Mouse (Mus musculus) forebrain, embryonic 13.5 days (tissue): ENCODE data around the gene Hcn3. TPM values are rescaled to one million over a fixed set of nuclear protein-coding genes. Genes with fewer than 3 reads are reported as not detected.

Experiments
- ATAC-seq: fragments of 200-750 bp; cut with Nextera tagmentation; 2 replicates; pipeline ENCODE4 v1.8.0; 2017
- H3K27ac ChIP-seq: fragments of 300-500 bp; sonication (generic); 2 replicates; pipeline ENCODE4 v1.5.1; 2015; ENCODE audit warnings: inconsistent platforms, mild to moderate bottlenecking, moderate library complexity
- H3K27me3 ChIP-seq: fragments of 300-500 bp; sonication (generic); 2 replicates; pipeline ENCODE4 v1.6.1; 2015; ENCODE audit warnings: mild to moderate bottlenecking, inconsistent platforms
- H3K36me3 ChIP-seq: fragments of 300-500 bp; sonication (generic); 2 replicates; pipeline ENCODE4 v1.6.1; 2015; ENCODE audit warnings: mild to moderate bottlenecking, inconsistent platforms; ENCODE audit not compliant: poor library complexity, severe bottlenecking
- H3K4me1 ChIP-seq: fragments of 300-500 bp; sonication (generic); 2 replicates; pipeline ENCODE4 v1.6.1; 2015; ENCODE audit warnings: inconsistent platforms
- H3K4me2 ChIP-seq: fragments of 300-500 bp; sonication (generic); 2 replicates; pipeline ENCODE4 v1.6.1; 2015; ENCODE audit warnings: inconsistent platforms, mild to moderate bottlenecking, moderate library complexity
- H3K4me3 ChIP-seq: fragments of 300-500 bp; sonication (generic); 2 replicates; pipeline ENCODE4 v1.5.1; 2015; ENCODE audit warnings: mild to moderate bottlenecking, inconsistent platforms
- H3K9ac ChIP-seq: fragments of 300-500 bp; sonication (generic); 2 replicates; pipeline ENCODE4 v1.6.1; 2015; ENCODE audit warnings: mild to moderate bottlenecking, inconsistent platforms
- H3K9me3 ChIP-seq: fragments of 300-500 bp; sonication (generic); replicated peaks from 2 replicates; pipeline ENCODE4 v1.6.1; 2016; ENCODE audit warnings: inconsistent platforms
- WGBS: fragments of 180-500 bp; shearing (Covaris S2); methylation state at CpG from one replicate; pipeline ENCODE4 v1.1.7; 2015; 5-methylcytosine and 5-hydroxymethylcytosine counted together
- polyA plus RNA-seq: library from polyadenylated mRNA; unstranded; fragments of >200 nt; fragmentation: Nextera tagmentation; extraction: Ambion mirVana; gene quantifications from 2 replicates; pipeline ENCODE4 v1.2.1, GENCODE M21; 2015

Gene Hcn3
- 19.0 and 19.6 TPM in 2 replicates for polyA plus RNA-seq

DNA sequence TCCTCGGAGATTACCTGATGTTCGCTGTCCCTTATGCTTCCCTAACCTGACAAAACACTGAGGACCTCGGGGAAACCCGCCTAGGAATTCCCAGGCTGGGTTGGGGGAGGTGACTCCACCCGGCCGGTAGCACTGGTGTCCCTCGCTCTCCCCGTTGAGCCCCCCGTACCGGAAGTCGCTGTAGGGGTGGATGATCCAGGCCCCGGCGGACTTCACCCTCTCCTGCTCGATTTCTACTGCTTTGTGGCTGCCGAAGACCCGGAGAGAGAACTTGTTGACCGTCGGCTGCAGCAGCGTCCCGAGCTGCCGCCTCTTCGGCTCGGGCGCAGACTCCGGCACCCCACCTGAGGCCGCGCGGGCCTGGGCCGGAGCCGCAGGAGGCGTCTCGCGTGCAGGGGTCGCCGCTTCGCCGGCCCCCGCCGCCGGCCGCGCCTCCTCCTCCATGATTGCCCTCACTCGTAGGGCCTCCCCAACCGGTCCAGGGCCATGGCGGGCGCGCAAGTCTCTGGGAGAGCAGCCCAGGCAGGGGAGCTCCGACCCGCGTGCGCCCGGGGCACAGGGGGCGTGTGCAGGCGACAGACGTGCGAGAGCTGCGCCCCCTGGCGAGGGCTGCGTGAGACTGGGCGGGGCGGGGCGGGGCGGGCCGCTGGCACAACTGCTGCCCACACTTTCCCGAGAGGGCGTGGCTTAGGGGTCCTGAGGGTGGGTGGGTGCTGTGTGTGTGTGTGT, at the start of gene Hcn3:
Gene Hcn3, minus strand, starts transcription at position 581 of the 729 bp plus-strand sequence.
- Histone ChIP-seq H3K4me1 (peaks cover 27% of the 10 kb centered on the region), H3K9me3 (no peaks in the 10 kb centered on the region), H3K9ac (peak within 1 kb of the TSS; percentile 82), H3K36me3 (no peaks in the 10 kb centered on the region), H3K27me3 (no peaks in the 10 kb centered on the region), H3K4me2 (peak within 1 kb of the TSS; percentile 95), H3K4me3 (peak within 1 kb of the TSS; percentile 76), H3K27ac (no peak within 1 kb of the TSS)
- under 1% methylated on average over 54 of the region's 66 CpGs for WGBS
- peak; percentile 83 for ATAC-seq

DNA sequence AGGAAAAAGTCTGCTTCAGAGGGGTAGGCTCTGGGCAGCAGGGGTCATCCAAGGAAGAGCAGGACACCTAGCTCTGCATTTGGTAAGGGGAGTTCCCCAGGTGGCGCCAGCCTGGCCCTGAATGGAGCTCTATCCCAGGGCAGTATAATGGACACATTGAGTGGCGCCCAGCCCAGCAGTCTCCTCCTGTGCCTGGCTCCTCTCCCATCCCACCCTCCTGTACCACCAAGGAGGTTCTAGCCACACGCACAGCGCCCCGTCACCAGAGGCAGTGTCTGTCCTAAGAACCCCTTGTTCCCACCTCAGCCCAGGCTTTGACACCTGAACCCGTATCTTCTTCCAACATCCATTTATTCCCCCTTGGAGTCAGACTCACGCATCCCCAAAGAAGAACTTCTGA, 49.7 kb upstream of the Hcn3 start:
- no peak for ATAC-seq
- Histone ChIP-seq H3K9ac (no peak overlapping the region), H3K36me3 (peaks cover 62% of the 10 kb centered on the region), H3K4me1 (peaks cover 13% of the 10 kb centered on the region), H3K4me2 (no peak overlapping the region), H3K9me3 (no peaks in the 10 kb centered on the region), H3K27me3 (no peaks in the 10 kb centered on the region), H3K27ac (no peak overlapping the region), H3K4me3 (no peak overlapping the region)
- 93% methylated on average over 7 of the region's 7 CpGs for WGBS

DNA sequence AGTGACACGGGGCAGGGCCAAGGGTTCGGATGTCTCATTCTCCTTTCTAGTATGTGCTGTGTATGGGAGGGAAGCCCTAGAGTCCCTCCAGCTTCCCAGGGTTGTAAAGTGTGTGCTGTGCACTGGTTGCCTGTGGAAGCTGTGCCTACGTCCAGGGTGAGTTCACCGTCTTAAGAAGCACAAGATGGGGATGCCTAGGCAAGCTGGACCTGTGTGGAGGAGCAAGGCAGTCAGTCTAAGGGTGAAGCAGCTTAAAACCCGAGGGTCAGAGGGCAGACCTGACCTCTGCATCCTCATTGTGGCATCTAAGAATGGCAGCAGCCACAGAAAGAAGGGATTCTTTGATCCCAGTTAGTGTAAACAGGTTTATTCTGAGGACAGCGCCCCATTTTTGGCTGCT, 48.7 kb upstream of the Hcn3 start:
- ATAC-seq, result no peak
- Histone ChIP-seq H3K36me3 (peaks cover 70% of the 10 kb centered on the region), H3K4me3 (no peak overlapping the region), H3K9ac (no peak overlapping the region), H3K27ac (no peak overlapping the region), H3K27me3 (no peaks in the 10 kb centered on the region), H3K4me2 (no peak overlapping the region), H3K9me3 (no peaks in the 10 kb centered on the region), H3K4me1 (peaks cover 10% of the 10 kb centered on the region)
- WGBS, result 85% methylated on average over 6 of the region's 6 CpGs

DNA sequence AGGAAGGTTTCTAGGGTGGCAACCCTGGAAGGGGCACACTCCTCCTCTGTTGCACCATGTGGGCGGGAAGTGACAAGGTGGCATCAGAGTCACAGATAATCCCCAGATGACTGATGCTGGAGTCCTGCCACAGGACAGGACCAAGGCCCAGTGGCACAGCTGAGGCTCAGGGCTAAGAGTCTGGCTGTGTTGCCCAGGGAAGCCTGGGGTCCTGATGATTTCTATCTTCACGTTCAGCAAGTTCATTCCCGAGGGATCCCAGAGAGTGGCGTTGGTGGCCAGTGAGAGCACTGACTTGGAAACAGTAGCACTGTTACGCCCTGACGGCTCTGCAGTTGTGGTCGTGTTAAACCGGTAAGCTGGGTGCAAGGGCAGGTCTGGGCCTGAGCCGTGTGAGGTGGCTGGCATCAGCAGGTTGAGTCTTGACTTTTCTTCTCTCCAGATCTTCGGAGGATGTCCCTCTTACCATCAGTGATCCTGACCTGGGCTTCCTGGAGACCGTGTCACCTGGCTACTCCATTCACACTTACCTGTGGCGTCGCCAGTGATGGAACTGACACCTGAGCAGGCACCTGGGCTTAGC, 48.2 kb upstream of the Hcn3 start:
- Histone ChIP-seq H3K4me1 (peaks cover 12% of the 10 kb centered on the region), H3K4me2 (no peak overlapping the region), H3K27me3 (no peaks in the 10 kb centered on the region), H3K27ac (no peak overlapping the region), H3K9me3 (no peaks in the 10 kb centered on the region), H3K9ac (no peak overlapping the region), H3K36me3 (peaks cover 70% of the 10 kb centered on the region), H3K4me3 (no peak overlapping the region)
- ATAC-seq, result no peak
- WGBS, result 91% methylated on average over 13 of the region's 13 CpGs

DNA sequence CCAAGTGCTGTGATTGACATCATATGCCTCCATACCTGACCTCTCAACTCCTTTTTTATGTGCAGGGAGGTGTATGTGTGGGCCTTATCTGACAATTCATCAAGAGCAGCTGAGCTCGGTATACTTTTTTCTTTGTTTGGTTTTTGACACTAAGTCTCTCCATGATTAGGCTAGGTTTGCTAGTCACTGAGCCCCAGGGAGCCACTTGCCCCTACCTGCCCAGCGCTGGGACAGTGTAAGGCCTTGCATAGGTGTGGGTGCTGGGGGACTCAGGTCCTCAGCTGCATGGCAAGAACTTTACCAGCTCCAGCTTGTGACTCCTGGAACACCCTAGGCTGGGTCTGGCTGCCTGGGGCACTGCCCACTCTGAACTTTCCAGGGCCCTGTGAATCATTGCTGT, 46.7 kb upstream of the Hcn3 start:
- Histone ChIP-seq H3K9ac (no peak overlapping the region), H3K4me2 (no peak overlapping the region), H3K27ac (no peak overlapping the region), H3K36me3 (peaks cover 70% of the 10 kb centered on the region), H3K4me1 (peaks cover 5% of the 10 kb centered on the region), H3K27me3 (no peaks in the 10 kb centered on the region), H3K4me3 (no peak overlapping the region), H3K9me3 (no peaks in the 10 kb centered on the region)
- ATAC-seq, result no peak
- 98% methylated on average over 2 of the region's 2 CpGs for WGBS

DNA sequence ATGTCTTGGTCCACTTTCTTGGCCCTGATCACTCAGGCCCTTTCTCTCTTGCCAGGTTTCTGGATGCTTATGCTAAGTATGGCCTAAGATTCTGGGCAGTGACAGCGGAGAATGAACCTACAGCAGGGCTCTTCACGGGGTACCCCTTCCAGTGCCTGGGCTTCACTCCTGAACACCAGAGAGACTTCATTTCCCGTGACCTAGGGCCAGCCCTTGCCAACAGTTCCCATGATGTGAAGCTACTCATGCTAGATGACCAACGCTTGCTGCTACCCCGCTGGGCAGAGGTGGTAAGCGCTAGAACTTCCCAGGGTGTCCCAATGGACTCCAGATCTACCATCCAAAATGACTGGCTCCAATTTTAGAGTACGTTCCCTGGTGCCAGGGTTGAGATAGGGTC, 46.1 kb upstream of the Hcn3 start:
- Histone ChIP-seq H3K9me3 (no peaks in the 10 kb centered on the region), H3K4me3 (no peak overlapping the region), H3K27ac (no peak overlapping the region), H3K9ac (no peak overlapping the region), H3K4me2 (no peak overlapping the region), H3K27me3 (no peaks in the 10 kb centered on the region), H3K4me1 (peaks cover 5% of the 10 kb centered on the region), H3K36me3 (peaks cover 69% of the 10 kb centered on the region)
- no peak for ATAC-seq
- WGBS, result 95% methylated on average over 7 of the region's 7 CpGs

DNA sequence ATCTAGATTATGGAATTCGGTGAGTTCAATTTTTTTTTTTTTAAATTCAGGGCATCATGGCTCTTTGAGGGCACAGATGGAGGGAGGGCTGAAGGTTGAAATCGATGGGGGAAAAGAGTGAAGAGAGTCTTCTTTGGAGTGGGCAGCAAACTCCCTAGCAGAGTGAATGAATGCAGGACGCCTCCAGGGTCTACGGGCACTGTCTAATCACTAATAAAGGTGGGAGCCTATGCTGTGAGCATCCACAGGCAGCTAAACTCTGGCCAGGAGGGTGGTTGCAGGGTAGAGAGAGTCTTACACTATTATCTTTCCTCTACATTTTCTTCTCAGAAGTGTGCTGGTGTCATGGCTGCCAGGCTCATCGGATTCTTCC, 43.1 kb upstream of the Hcn3 start:
- 44% methylated on average over 5 of the region's 5 CpGs for WGBS
- Histone ChIP-seq H3K4me1 (peaks cover 5% of the 10 kb centered on the region), H3K9me3 (no peaks in the 10 kb centered on the region), H3K9ac (peak overlapping the region; percentile 71), H3K27me3 (no peaks in the 10 kb centered on the region), H3K27ac (no peak overlapping the region), H3K36me3 (peaks cover 39% of the 10 kb centered on the region), H3K4me3 (peak overlapping the region; percentile 60), H3K4me2 (peak overlapping the region; percentile 63)
- peak; percentile 33 for ATAC-seq

DNA sequence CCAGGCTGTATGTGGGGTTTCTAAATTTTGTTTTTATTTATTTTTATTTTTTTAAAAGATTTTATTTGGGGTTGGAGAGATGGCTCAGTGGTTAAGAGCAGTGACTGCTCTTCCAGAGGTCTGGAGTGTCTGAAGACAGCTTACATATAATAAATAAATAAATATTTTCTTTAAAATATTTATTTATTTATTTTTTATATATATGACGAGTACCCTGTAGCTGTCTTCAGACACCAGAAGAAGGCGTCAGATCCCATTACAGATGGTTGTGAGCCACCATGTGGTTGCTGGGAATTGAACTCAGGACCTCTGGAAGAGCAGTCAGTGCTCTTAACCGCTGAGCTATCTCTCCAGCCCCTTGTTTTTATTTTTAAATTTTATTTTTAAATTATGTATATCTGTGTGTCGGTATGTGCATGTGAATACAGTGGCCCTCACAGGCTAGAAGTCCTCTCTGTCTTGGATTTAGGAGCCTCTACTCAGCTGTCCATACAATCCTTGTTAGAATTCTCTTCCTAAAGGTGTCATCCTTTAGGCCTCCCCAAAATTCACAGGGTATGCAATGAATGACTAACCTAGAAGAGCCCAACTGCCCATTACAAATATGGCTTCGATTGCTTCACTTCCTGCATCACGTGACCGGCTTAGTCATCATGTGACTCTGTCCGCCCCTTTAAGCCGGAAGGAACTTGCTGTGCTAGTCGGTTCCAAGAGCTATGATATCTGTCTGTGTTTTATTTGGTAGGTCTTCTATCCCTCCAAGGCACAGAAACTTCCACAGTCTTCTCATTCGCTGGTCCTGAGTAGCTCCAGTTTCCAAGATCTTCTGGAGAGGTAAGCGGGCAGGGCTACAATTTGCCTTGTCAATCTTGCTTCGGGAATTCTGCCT, 42.5 kb upstream of the Hcn3 start, which contains the start of gene Gba:
Gene Gba, plus strand, starts transcription at position 676 of the 889 bp plus-strand sequence.
- 27% methylated on average over 13 of the region's 13 CpGs for WGBS
- Histone ChIP-seq H3K9ac (peak within 1 kb of the TSS; percentile 71), H3K4me2 (peak within 1 kb of the TSS; percentile 63), H3K27ac (no peak within 1 kb of the TSS), H3K27me3 (no peaks in the 10 kb centered on the region), H3K4me1 (peaks cover 5% of the 10 kb centered on the region), H3K36me3 (peaks cover 33% of the 10 kb centered on the region), H3K9me3 (no peaks in the 10 kb centered on the region), H3K4me3 (peak within 1 kb of the TSS; percentile 60)
- peak; percentile 90 for ATAC-seq

DNA sequence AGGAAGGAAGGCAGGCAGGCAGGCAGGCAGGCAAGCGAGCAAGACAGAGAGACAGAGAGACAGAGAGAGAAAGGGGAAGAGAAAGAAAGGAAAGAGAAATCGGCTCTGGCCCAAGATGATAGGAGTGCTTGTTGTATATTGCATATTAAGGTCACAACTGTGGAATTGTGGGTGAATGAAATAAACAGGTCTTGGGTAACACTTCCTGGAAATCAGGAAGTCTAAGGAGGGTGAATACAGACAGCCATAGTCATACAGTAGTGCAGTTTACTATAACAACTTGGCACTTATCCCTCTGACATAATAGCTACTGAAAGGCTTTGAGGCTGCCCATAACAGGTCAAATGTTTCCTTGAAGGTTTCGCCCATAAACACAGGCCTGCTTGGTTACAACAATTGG, 39.8 kb upstream of the Hcn3 start:
- no peak for ATAC-seq
- Histone ChIP-seq H3K4me3 (no peak overlapping the region), H3K27ac (no peak overlapping the region), H3K9ac (no peak overlapping the region), H3K9me3 (no peaks in the 10 kb centered on the region), H3K4me2 (no peak overlapping the region), H3K36me3 (peaks cover 9% of the 10 kb centered on the region), H3K27me3 (no peaks in the 10 kb centered on the region), H3K4me1 (peaks cover 16% of the 10 kb centered on the region)
- 81% methylated on average over 3 of the region's 3 CpGs for WGBS

DNA sequence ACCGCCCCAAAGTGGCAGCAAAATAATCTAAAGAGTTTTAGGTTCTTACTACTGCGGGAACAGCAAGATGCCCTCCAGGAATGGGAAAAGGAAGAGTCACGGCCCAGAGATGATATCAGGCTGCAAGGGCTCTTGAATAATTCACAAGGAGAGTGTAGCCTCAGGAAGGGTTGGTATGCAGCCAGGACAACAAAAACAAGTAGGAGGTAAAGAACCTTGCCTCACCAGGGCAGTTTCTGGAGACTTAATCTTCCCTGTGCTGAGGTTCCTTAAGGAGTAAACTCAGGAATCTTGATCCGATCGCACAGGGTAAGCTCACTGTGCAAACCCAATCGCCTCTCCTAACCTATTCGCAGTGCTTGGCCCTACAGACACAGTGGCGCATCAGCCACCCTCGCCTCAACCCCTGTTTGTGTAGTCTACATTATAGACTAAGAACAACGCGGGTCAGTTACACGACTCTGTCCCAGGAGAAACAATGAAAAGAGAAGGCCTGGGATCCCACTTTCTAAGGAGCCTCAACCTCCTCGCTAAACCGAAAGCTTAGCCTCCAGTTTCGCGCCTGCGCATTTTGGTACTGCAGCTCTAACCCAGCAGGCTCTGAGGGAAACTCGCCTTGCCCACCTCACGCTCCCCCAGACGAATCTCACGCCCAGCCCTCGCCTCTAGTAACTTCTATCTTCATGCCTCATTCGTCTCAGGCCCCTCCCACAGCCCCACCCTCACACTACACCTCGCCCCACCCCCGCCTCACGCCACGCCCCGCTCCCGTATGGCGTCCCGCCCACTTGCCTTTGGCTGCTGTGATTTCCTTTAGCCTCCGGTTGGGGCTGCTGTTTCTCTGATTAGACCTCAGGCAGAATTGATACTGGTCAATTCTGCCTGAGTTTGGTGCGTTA, 36.2 kb upstream of the Hcn3 start:
- Histone ChIP-seq H3K36me3 (no peaks in the 10 kb centered on the region), H3K27ac (peak overlapping the region; percentile 64), H3K4me1 (peaks cover 11% of the 10 kb centered on the region), H3K27me3 (no peaks in the 10 kb centered on the region), H3K4me3 (peak overlapping the region; percentile 32), H3K9me3 (no peaks in the 10 kb centered on the region), H3K4me2 (peak overlapping the region; percentile 58), H3K9ac (peak overlapping the region; percentile 53)
- peak; percentile 97 for ATAC-seq
- 7% methylated on average over 33 of the region's 33 CpGs for WGBS

DNA sequence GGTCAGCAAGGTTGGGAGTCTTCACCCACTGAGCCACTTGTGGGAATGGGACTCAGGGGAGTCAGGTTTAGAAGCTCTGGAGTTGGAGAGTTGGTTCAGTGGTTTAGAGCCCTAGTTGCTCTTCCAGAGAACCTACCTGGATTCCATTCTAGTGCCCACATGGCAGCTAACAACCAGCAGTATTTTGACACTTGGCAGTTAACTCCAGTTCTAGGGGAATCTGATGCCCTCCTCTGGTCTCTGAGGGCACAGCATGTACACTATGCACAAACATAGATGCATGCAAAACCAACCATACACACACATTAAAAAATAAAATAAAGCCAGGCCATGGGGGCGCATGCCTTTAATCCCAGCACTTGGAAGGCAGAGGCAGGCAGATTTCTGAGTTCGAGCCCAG, 33.9 kb upstream of the Hcn3 start:
- Histone ChIP-seq H3K4me1 (peaks cover 11% of the 10 kb centered on the region), H3K4me3 (no peak overlapping the region), H3K27ac (no peak overlapping the region), H3K4me2 (no peak overlapping the region), H3K9me3 (no peaks in the 10 kb centered on the region), H3K36me3 (peaks cover under 1% of the 10 kb centered on the region; the same call in 1 of the 2 replicates), H3K9ac (no peak overlapping the region), H3K27me3 (no peaks in the 10 kb centered on the region)
- 85% methylated on average over 2 of the region's 2 CpGs for WGBS
- ATAC-seq, result no peak
